Mouse (Mus musculus) megakaryocyte, embryonic 14.5 days (primary cell): ENCODE results near the gene Cuedc2.

Experiments used
- FLI1 ChIP-seq: IDR thresholded peaks from 2 replicates; pipeline ENCODE4 v1.6.1; 2012; ENCODE audit warnings: low read length, inconsistent platforms, mixed read lengths
- GATA1 ChIP-seq: IDR thresholded peaks from 3 replicates; pipeline ENCODE4 v1.6.1; 2012; ENCODE audit warnings: mixed read lengths, low read length, inconsistent platforms, borderline replicate concordance

DNA sequence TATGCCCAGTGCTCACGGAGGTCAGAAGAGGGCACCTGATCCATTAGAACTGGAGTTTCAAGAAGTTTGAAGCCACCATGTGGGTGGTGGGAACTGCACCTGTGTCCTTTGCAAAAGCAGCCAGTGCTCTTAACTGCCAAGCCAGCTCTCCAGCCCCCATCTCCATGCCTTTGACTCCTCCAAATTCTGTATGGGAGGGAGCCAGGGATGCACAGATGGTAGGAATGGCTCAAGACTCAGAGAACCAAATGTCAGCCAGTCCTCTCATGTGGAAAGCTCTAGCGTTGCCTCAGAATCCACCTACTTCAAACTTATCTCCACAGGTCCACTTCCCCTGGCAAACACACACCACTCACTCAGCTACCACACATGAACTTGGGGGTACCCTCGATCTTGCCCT, 4.6 kb downstream of the Cuedc2 start:
- TF ChIP-seq GATA1 = no peak
- TF ChIP-seq FLI1 = no peak
